Mouse (Mus musculus) kidney, postnatal 0 days (tissue): ENCODE measurements around the gene Myo1h. TPM values are rescaled to one million over a fixed set of nuclear protein-coding genes. Genes with fewer than 3 reads are reported as not detected.

Source experiments
- ATAC-seq: fragments of 200-750 bp; cut with Nextera tagmentation; replicated peaks from 2 replicates; pipeline ENCODE4 v1.8.0; 2017; ENCODE audit warnings: low read depth, moderate number of reproducible peaks, moderate TSS enrichment, moderate library complexity; ENCODE audit not compliant: low FRiP score
- DNase-seq: peaks from one replicate; pipeline ENCODE4 v3.0.0-alpha.2; 2016; ENCODE audit warnings: low spot score
- H3K27ac ChIP-seq: fragments of 300-500 bp; sonication (generic); 2 replicates; pipeline ENCODE4 v1.5.1; 2014; ENCODE audit warnings: mild to moderate bottlenecking
- H3K27me3 ChIP-seq: fragments of 300-500 bp; sonication (generic); 2 replicates; pipeline ENCODE4 v1.6.1; 2014; ENCODE audit warnings: low read length, mixed read lengths; ENCODE audit not compliant: insufficient read depth
- H3K36me3 ChIP-seq: fragments of 300-500 bp; sonication (generic); 2 replicates; pipeline ENCODE4 v1.6.1; 2014; ENCODE audit warnings: low read length, mixed read lengths; ENCODE audit not compliant: insufficient read depth
- H3K4me1 ChIP-seq: fragments of 300-500 bp; sonication (generic); replicated peaks from 2 replicates; pipeline ENCODE4 v1.6.1; 2014; ENCODE audit warnings: antibody characterized with exemption, low read length, mixed read lengths; ENCODE audit not compliant: insufficient read depth
- H3K4me2 ChIP-seq: fragments of 300-500 bp; sonication (generic); 2 replicates; pipeline ENCODE4 v1.6.1; 2014; ENCODE audit warnings: mild to moderate bottlenecking, low read length, moderate library complexity, mixed read lengths
- H3K4me3 ChIP-seq: fragments of 300-500 bp; sonication (generic); replicated peaks from 2 replicates; pipeline ENCODE4 v1.5.1; 2014; ENCODE audit warnings: low read depth, low read length
- H3K9ac ChIP-seq: fragments of 300-500 bp; sonication (generic); 2 replicates; pipeline ENCODE4 v1.6.1; 2014; ENCODE audit warnings: low read depth, low read length
- H3K9me3 ChIP-seq: fragments of 300-500 bp; sonication (generic); replicated peaks from 2 replicates; pipeline ENCODE4 v1.6.1; 2016; ENCODE audit warnings: low read length, inconsistent platforms, mixed read lengths
- CTCF ChIP-seq: IDR thresholded peaks from 2 replicates; pipeline ENCODE4 v1.5.1; 2016; ENCODE audit warnings: antibody characterized with exemption, low read depth, mild to moderate bottlenecking, moderate library complexity
- WGBS: fragments of 180-500 bp; shearing (Covaris S2); extraction: QIAGEN DNeasy Blood & Tissue Kit; methylation state at CpG from one replicate; pipeline ENCODE4 v1.1.7; 2014; 5-methylcytosine and 5-hydroxymethylcytosine counted together
- polyA plus RNA-seq: library from polyadenylated mRNA; unstranded; fragments of >200 nt; fragmentation: Nextera tagmentation; extraction: Ambion mirVana; gene quantifications from 2 replicates; pipeline ENCODE4 v1.2.1, GENCODE M21; 2015

Gene Myo1h
- polyA plus RNA-seq = 1.4 and 1.6 TPM in 2 replicates

DNA sequence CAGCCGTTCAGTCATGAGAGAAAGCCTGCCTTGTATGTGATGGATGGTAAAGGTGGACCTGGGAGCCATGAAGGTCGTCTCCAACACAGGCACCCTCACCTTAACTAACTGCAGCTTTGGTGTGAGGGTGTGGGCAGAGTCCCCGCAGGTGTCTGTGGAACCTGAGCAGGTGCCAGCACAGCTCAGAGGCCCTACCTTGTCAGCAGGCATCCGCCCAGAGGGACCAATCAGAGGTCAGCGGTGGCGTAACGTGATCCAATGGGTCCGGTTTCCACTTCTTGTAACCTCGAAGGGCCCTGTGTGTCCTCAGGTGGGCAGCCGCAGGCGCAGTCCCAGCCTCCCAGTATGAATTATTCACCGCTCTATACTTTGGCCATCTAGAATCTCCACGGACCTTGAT, at the start of gene Myo1h:
Gene Myo1h (plus strand): TSS at position 293 of the 400 bp plus-strand sequence.
- DNase-seq (no peak), ATAC-seq (peak; percentile 37; the same call in 1 of the 2 replicates)
- no peak within 1 kb of the TSS for H3K9ac ChIP-seq
- H3K27ac ChIP-seq = no peak within 1 kb of the TSS
- no peaks in the 10 kb centered on the region for H3K27me3 ChIP-seq
- TF ChIP-seq CTCF = no peak
- 28% methylated on average over 13 of the region's 13 CpGs for WGBS
- no peaks in the 10 kb centered on the region for H3K36me3 ChIP-seq
- peak within 1 kb of the TSS; percentile 13; the same call in 1 of the 2 replicates for H3K4me2 ChIP-seq
- H3K4me1 ChIP-seq = no peaks in the 10 kb centered on the region
- H3K4me3 ChIP-seq = no peak within 1 kb of the TSS
- no peaks in the 10 kb centered on the region for H3K9me3 ChIP-seq

GRCm38 (mm10) chr5:114239737-114240136, 49.2 kb upstream of the Myo1h start:
- Histone ChIP-seq H3K4me1 (no peaks in the 10 kb centered on the region), H3K27ac (no peak overlapping the region), H3K4me3 (no peak overlapping the region), H3K36me3 (no peaks in the 10 kb centered on the region), H3K27me3 (no peaks in the 10 kb centered on the region), H3K9me3 (no peaks in the 10 kb centered on the region), H3K9ac (no peak overlapping the region), H3K4me2 (no peak overlapping the region)
- no peak for TF ChIP-seq CTCF
- ATAC-seq (no peak), DNase-seq (no peak)
- WGBS = 56% methylated on average over 14 of the region's 14 CpGs

- ATAC-seq = no peak
Measured at GRCm38 (mm10) chr5:114246465-114246864, 42.5 kb upstream of the Myo1h start.

DNA sequence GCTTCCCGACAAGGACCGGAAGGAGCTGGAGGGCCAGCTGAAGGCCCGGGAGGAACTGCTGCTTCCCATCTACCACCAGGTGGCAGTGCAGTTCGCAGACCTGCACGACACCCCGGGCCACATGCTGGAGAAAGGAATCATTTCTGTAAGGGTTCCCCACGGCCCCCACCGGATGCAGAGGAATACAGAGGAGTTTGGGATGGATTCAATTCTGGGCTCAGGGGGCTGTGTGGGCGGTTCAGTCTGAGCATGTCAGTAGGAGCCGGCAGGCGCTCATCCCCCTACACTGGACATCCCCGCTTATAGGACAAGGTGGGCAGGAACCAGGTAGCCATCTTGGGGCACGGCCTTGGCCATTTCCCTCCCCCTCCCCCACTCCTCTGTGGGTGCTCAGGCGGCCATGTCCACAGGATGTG, 40.8 kb upstream of the Myo1h start:
- peak overlapping the region; percentile 36 for H3K4me2 ChIP-seq
- H3K27me3 ChIP-seq = no peaks in the 10 kb centered on the region
- H3K27ac ChIP-seq = no peak overlapping the region
- no peaks in the 10 kb centered on the region for H3K36me3 ChIP-seq
- DNase-seq = peak; percentile 89
- WGBS = 10% methylated on average over 14 of the region's 14 CpGs
- peak; percentile 92 for TF ChIP-seq CTCF
- peak overlapping the region; percentile 29; the same call in 1 of the 2 replicates for H3K9ac ChIP-seq
- H3K4me1 ChIP-seq = no peaks in the 10 kb centered on the region
- no peaks in the 10 kb centered on the region for H3K9me3 ChIP-seq
- H3K4me3 ChIP-seq = no peak overlapping the region
- peak; percentile 57 for ATAC-seq

More at GRCm38 (mm10) chr5:114246465-114246864, 42.5 kb upstream of the Myo1h start:
- Histone ChIP-seq H3K27me3 (no peaks in the 10 kb centered on the region), H3K9ac (no peak overlapping the region), H3K4me2 (no peak overlapping the region), H3K9me3 (no peaks in the 10 kb centered on the region), H3K4me3 (no peak overlapping the region), H3K36me3 (no peaks in the 10 kb centered on the region), H3K4me1 (no peaks in the 10 kb centered on the region), H3K27ac (no peak overlapping the region)
- DNase-seq = no peak
- 77% methylated on average over 7 of the region's 7 CpGs for WGBS
- TF ChIP-seq CTCF = no peak

DNA sequence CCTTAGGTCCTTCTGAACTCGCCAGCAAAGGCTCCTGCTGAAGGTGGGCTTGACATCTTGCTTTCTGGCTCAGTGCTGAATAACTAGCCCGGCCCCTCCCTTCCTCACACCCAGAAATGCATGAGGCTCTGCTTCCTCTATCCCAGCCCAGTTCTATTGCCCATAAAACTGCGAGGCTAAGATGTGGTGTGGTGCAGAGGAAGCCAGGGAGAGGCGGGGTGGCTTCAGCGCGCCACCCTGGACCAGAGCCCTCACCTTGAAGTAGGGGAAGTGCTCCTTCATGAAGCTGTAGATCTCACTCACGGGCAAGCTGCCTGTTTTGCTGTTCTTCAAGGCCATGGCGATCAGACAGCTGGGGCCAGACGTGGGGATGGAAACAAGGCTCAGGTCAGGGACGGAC, 29.5 kb upstream of the Myo1h start:
- 64% methylated on average over 10 of the region's 10 CpGs for WGBS
- H3K27me3 ChIP-seq = no peaks in the 10 kb centered on the region
- no peak for ATAC-seq
- H3K4me2 ChIP-seq = no peak overlapping the region
- H3K4me1 ChIP-seq = no peaks in the 10 kb centered on the region
- no peak for DNase-seq
- no peaks in the 10 kb centered on the region for H3K36me3 ChIP-seq
- H3K4me3 ChIP-seq = no peak overlapping the region
- no peak overlapping the region for H3K27ac ChIP-seq
- H3K9me3 ChIP-seq = no peaks in the 10 kb centered on the region
- H3K9ac ChIP-seq = no peak overlapping the region
- TF ChIP-seq CTCF = no peak

DNA sequence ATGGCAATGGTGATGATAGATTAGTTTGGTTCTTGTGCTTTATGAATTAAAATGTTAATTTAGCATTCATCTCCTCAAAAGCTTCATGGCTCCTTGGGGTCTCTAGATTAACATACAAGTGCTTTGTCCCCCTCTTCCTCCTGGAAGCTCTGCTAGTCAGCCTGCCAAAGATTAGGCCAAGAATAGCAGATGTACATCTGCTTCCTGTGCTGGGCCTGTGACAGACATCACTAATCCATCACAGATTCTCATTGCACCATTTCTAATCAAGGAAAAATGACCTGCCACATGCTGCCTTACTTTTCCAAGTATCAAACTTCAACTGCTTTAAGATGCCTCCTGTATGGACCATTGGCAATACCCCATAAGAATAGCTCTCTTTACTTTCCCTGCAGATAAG, 27.5 kb upstream of the Myo1h start:
- H3K36me3 ChIP-seq = no peaks in the 10 kb centered on the region
- H3K27me3 ChIP-seq = no peaks in the 10 kb centered on the region
- H3K9ac ChIP-seq = no peak overlapping the region
- H3K4me2 ChIP-seq = no peak overlapping the region
- no peak for TF ChIP-seq CTCF
- DNase-seq (no peak), ATAC-seq (no peak)
- H3K9me3 ChIP-seq = no peaks in the 10 kb centered on the region
- no peak overlapping the region for H3K4me3 ChIP-seq
- H3K27ac ChIP-seq = no peak overlapping the region
- no peaks in the 10 kb centered on the region for H3K4me1 ChIP-seq

GRCm38 (mm10) chr5:114264030-114264459, 24.9 kb upstream of the Myo1h start:
- no peak for ATAC-seq
- no peak for TF ChIP-seq CTCF
- 68% methylated on average over 8 of the region's 8 CpGs for WGBS
- Histone ChIP-seq H3K27ac (no peak overlapping the region), H3K4me3 (no peak overlapping the region), H3K4me2 (no peak overlapping the region), H3K9ac (no peak overlapping the region), H3K4me1 (no peaks in the 10 kb centered on the region), H3K9me3 (no peaks in the 10 kb centered on the region), H3K36me3 (no peaks in the 10 kb centered on the region), H3K27me3 (no peaks in the 10 kb centered on the region)
- no peak for DNase-seq
